Mouse (Mus musculus) lung, postnatal 0 days (tissue): ENCODE data around the gene Gpr142. TPM values are rescaled to one million over a fixed set of nuclear protein-coding genes. Genes with fewer than 3 reads are reported as not detected.

Experiments used
- ATAC-seq: fragments of 200-750 bp; cut with Nextera tagmentation; 2 replicates; pipeline ENCODE4 v1.8.0; 2017; ENCODE audit warnings: moderate library complexity
- DNase-seq: peaks from one replicate; pipeline ENCODE4 v3.0.0-alpha.2; 2016; ENCODE audit warnings: low spot score
- H3K27ac ChIP-seq: fragments of 300-500 bp; sonication (generic); 2 replicates; pipeline ENCODE4 v1.5.1; 2014; ENCODE audit warnings: antibody characterized with exemption, mild to moderate bottlenecking, low read length, mixed read lengths
- H3K27me3 ChIP-seq: fragments of 300-500 bp; sonication (generic); replicated peaks from 2 replicates; pipeline ENCODE4 v1.6.1; 2014; ENCODE audit warnings: low read length, mixed read lengths; ENCODE audit not compliant: insufficient read depth
- H3K36me3 ChIP-seq: fragments of 300-500 bp; sonication (generic); 2 replicates; pipeline ENCODE4 v1.6.1; 2014; ENCODE audit warnings: low read length, mixed read lengths; ENCODE audit not compliant: insufficient read depth
- H3K4me1 ChIP-seq: fragments of 300-500 bp; sonication (generic); 2 replicates; pipeline ENCODE4 v1.6.1; 2014; ENCODE audit warnings: antibody characterized with exemption, low read depth, low read length, mixed read lengths; ENCODE audit not compliant: insufficient read depth
- H3K4me2 ChIP-seq: fragments of 300-500 bp; sonication (generic); replicated peaks from 2 replicates; pipeline ENCODE4 v1.6.1; 2014; ENCODE audit warnings: low read depth, mild to moderate bottlenecking, low read length, moderate library complexity, mixed read lengths
- H3K4me3 ChIP-seq: fragments of 300-500 bp; sonication (generic); 2 replicates; pipeline ENCODE4 v1.5.1; 2014; ENCODE audit warnings: low read depth, low read length
- H3K9ac ChIP-seq: fragments of 300-500 bp; sonication (generic); replicated peaks from 2 replicates; pipeline ENCODE4 v1.6.1; 2014; ENCODE audit warnings: low read depth, mild to moderate bottlenecking
- H3K9me3 ChIP-seq: fragments of 300-500 bp; sonication (generic); 2 replicates; pipeline ENCODE4 v1.6.1; 2016; ENCODE audit warnings: low read length, mixed read lengths
- CTCF ChIP-seq: IDR thresholded peaks from 2 replicates; pipeline ENCODE4 v1.5.1; 2016; ENCODE audit warnings: antibody characterized with exemption, mild to moderate bottlenecking
- EP300 ChIP-seq: IDR thresholded peaks from 2 replicates; pipeline ENCODE4 v1.6.1; 2016; ENCODE audit warnings: antibody characterized with exemption, mild to moderate bottlenecking, control low read depth
- WGBS: fragments of 180-500 bp; shearing (Covaris S2); extraction: QIAGEN DNeasy Blood & Tissue Kit; methylation state at CpG from one replicate; pipeline ENCODE4 v1.1.7; 2014; 5-methylcytosine and 5-hydroxymethylcytosine counted together
- polyA plus RNA-seq: library from polyadenylated mRNA; unstranded; fragments of >200 nt; fragmentation: Nextera tagmentation; extraction: Ambion mirVana; gene quantifications from 2 replicates; pipeline ENCODE4 v1.2.1, GENCODE M21; 2015

Gpr142 gene
- polyA plus RNA-seq, 1 experiment from 2014 or later = not detected

DNA sequence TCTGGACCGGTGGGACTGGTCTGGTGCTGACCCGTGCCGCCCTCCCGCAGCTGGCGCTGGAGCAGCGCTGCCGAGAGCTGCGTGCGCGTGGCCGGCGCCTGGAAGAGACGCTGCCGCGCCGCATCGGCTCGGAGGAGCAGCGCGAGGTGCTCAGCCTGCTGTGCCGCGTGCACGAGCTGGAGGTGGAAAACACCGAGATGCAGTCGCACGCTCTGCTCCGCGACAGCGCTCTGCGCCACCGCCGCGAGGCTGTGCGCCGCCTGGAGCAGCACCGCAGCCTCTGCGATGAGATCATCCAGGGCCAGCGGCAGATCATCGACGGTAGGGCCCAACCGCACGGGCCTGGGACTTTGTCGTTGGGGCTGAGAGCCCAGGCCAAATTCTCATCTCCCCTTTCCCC, 12.4 kb upstream of the Gpr142 start:
- no peak for TF ChIP-seq CTCF
- no peak for TF ChIP-seq EP300
- Histone ChIP-seq H3K27ac (no peak overlapping the region), H3K4me1 (peaks cover 3% of the 10 kb centered on the region; the same call in 1 of the 2 replicates), H3K27me3 (peaks cover 50% of the 10 kb centered on the region), H3K9me3 (no peaks in the 10 kb centered on the region), H3K4me2 (0 out of 2 replicates have a peak overlapping the region, but pooled peaks have one; percentile 25), H3K36me3 (no peaks in the 10 kb centered on the region), H3K9ac (no peak overlapping the region), H3K4me3 (no peak overlapping the region)
- DNase-seq = no peak
- WGBS = 2% methylated on average over 42 of the region's 43 CpGs
- 0 out of 2 replicates have a peak, but pooled peaks have one; percentile 8 for ATAC-seq

- no peak for TF ChIP-seq CTCF
- TF ChIP-seq EP300 = no peak
- 85% methylated on average over 3 of the region's 3 CpGs for WGBS
- ATAC-seq (no peak), DNase-seq (no peak)
- no peaks in the 10 kb centered on the region for H3K36me3 ChIP-seq
- no peak overlapping the region for H3K4me2 ChIP-seq
- peaks cover 3% of the 10 kb centered on the region for H3K4me1 ChIP-seq
- H3K9me3 ChIP-seq = no peaks in the 10 kb centered on the region
- H3K27ac ChIP-seq = no peak overlapping the region
- H3K4me3 ChIP-seq = no peak overlapping the region
- H3K27me3 ChIP-seq = peaks cover 62% of the 10 kb centered on the region
- no peak overlapping the region for H3K9ac ChIP-seq
These were observed 11.1 kb upstream of the Gpr142 start for GRCm38 (mm10) chr11:114787611-114788010.

DNA sequence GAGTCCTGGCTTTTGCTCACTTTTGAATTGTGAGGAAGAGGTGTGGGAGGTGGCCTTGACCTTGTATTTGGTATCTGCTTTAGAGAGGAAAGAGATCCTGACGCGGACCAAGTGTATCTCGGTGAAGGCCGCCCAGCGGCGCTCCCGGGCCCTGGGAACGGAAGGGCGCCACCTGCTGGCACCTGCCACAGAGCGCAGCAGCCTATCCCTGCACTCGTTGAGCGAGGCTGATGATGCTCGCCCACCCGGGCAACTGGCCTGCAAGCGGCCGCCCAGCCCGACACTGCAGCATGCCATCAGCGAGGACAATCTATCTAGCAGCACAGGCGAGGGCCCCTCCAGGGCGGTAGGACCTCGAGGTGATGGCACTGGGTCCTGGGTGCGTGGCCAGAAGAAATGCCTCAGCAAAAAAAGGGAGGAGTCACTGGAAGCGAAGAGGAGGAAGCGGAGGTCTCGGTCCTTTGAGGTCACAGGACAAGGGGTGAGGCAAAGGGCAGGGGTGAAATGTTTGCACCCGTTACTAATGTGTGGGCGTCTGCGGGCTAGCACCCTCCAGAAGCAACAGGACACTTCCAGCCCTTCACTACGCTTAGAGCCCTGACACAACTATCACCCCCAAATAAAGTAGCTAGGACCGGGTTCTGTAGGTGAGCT, 9.5 kb upstream of the Gpr142 start:
- Histone ChIP-seq H3K9ac (no peak overlapping the region), H3K27ac (no peak overlapping the region), H3K27me3 (peaks cover 77% of the 10 kb centered on the region), H3K4me2 (no peak overlapping the region), H3K9me3 (no peaks in the 10 kb centered on the region), H3K4me3 (no peak overlapping the region), H3K36me3 (no peaks in the 10 kb centered on the region), H3K4me1 (peaks cover 3% of the 10 kb centered on the region)
- TF ChIP-seq EP300 (no peak), CTCF (peak; percentile 96)
- peak; percentile 82 for DNase-seq
- 8% methylated on average over 30 of the region's 30 CpGs for WGBS
- peak; percentile 66 for ATAC-seq

GRCm38 (mm10) chr11:114789716-114790115, 9.0 kb upstream of the Gpr142 start:
- no peak for DNase-seq
- Histone ChIP-seq H3K4me1 (peaks cover 3% of the 10 kb centered on the region), H3K9me3 (no peaks in the 10 kb centered on the region), H3K27ac (no peak overlapping the region), H3K27me3 (peaks cover 79% of the 10 kb centered on the region), H3K9ac (no peak overlapping the region), H3K4me3 (no peak overlapping the region), H3K4me2 (no peak overlapping the region), H3K36me3 (no peaks in the 10 kb centered on the region)
- TF ChIP-seq CTCF (no peak), EP300 (no peak)
- ATAC-seq = no peak
- WGBS = 55% methylated on average over 9 of the region's 9 CpGs

DNA sequence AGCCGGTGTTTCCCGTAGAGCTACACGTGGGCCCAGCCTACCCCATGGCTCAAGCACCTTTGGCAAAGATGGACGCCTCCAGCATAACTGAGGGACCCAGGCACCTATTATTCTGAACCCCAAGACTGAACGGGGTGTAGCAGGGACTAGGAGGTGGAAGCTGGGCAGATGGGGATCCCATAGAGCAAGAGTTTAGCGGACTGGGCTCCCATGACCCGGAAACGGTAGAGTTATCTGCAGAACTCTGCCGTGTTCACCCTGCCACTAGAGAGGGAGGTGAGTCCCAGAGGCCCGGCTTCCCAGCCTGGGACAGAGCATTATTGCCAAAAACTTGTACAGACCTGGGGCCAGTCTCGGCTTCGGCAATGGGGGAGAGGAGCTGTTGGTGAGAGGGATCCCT, 8.6 kb upstream of the Gpr142 start:
- TF ChIP-seq CTCF (no peak), EP300 (no peak)
- H3K9ac ChIP-seq = no peak overlapping the region
- ATAC-seq (no peak), DNase-seq (no peak)
- H3K27ac ChIP-seq = no peak overlapping the region
- no peak overlapping the region for H3K4me3 ChIP-seq
- H3K9me3 ChIP-seq = no peaks in the 10 kb centered on the region
- no peaks in the 10 kb centered on the region for H3K36me3 ChIP-seq
- peaks cover 79% of the 10 kb centered on the region for H3K27me3 ChIP-seq
- H3K4me2 ChIP-seq = no peak overlapping the region
- peaks cover 3% of the 10 kb centered on the region for H3K4me1 ChIP-seq
- 52% methylated on average over 12 of the region's 12 CpGs for WGBS

DNA sequence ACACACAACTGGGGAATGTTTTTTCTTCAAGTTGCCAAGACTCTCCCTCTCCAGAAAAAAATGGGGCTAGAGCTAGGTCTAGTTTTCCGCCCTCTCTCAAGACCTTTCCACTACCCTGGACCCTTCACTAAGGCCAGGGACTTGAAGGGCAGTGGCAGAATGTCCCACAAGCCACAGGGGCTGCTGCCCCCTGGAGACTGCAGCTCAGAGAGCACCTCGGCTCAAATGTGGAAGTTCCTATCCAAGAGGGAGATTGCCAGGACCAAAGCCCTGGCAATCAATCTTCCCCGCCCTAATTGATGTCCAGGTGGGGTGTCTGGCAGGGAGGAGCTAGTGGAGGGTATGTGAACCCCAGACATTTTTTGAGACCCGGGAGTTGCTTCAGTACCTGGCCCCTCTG, 7.9 kb upstream of the Gpr142 start:
- H3K9ac ChIP-seq = no peak overlapping the region
- no peak overlapping the region for H3K27ac ChIP-seq
- no peaks in the 10 kb centered on the region for H3K36me3 ChIP-seq
- no peaks in the 10 kb centered on the region for H3K9me3 ChIP-seq
- H3K4me2 ChIP-seq = no peak overlapping the region
- peaks cover 3% of the 10 kb centered on the region for H3K4me1 ChIP-seq
- TF ChIP-seq EP300 = no peak
- peak; percentile 39 for TF ChIP-seq CTCF
- peaks cover 75% of the 10 kb centered on the region for H3K27me3 ChIP-seq
- no peak overlapping the region for H3K4me3 ChIP-seq
- ATAC-seq = no peak
- no peak for DNase-seq
- WGBS = 38% methylated on average over 4 of the region's 4 CpGs
